Mouse (Mus musculus): Measurements from ENCODE around the gene Spata31d1b.

GRCm38 (mm10) chr13:59694008-59694407, 18.1 kb upstream of the Spata31d1b start, which contains the start of gene 4921517D22Rik:
- TF ChIP-seq CTCF (conservative IDR thresholded peaks at IDR 0.05; ENCODE audit: low read length) (no peak), POU5F1 (IDR thresholded peaks at IDR 0.05; ENCODE audit: borderline replicate concordance, low read length) (no peak)
